Mouse (Mus musculus) liver, adult 2 months (tissue): Measurements from ENCODE around the gene Rnf216. TPM values are rescaled to one million over a fixed set of nuclear protein-coding genes. Genes with fewer than 3 reads are reported as not detected.

ENCODE experiments used
- DNase-seq: peaks from one replicate; pipeline ENCODE4 v3.0.0-alpha.2; 2011; ENCODE audit warnings: low read depth, low spot score; ENCODE audit errors: extremely low read depth
- H3K27ac ChIP-seq: fragments of 200-500 bp; replicated peaks from 2 replicates; pipeline ENCODE4 v1.5.1; 2012; ENCODE audit warnings: low read depth, mild to moderate bottlenecking, control low read depth, inconsistent platforms, low read length; ENCODE audit not compliant: insufficient read depth
- H3K27me3 ChIP-seq: fragments of 200-500 bp; 2 replicates; pipeline ENCODE4 v1.6.1; 2012; ENCODE audit warnings: mild to moderate bottlenecking, moderate library complexity, low read length, inconsistent platforms; ENCODE audit not compliant: control insufficient read depth, insufficient read depth
- H3K36me3 ChIP-seq: fragments of 200-500 bp; 2 replicates; pipeline ENCODE4 v1.6.1; 2012; ENCODE audit warnings: low read length, inconsistent platforms; ENCODE audit not compliant: control insufficient read depth, insufficient read depth
- H3K4me1 ChIP-seq: fragments of 200-500 bp; 2 replicates; pipeline ENCODE4 v1.6.1; 2011; ENCODE audit warnings: low read length; ENCODE audit not compliant: control insufficient read depth, insufficient read depth
- H3K4me3 ChIP-seq: fragments of 200-500 bp; 2 replicates; pipeline ENCODE4 v1.5.1; 2011; ENCODE audit warnings: low read depth, mild to moderate bottlenecking, control low read depth, low read length, moderate library complexity; ENCODE audit not compliant: insufficient read depth
- H3K79me2 ChIP-seq: fragments of 200-500 bp; 2 replicates; pipeline ENCODE4 v1.6.1; 2012; ENCODE audit warnings: inconsistent platforms, mild to moderate bottlenecking, low read length, moderate library complexity; ENCODE audit not compliant: control insufficient read depth, insufficient read depth
- H3K9ac ChIP-seq: fragments of 200-500 bp; 2 replicates; pipeline ENCODE4 v1.6.1; 2012; ENCODE audit warnings: low read depth, mild to moderate bottlenecking, control low read depth, inconsistent platforms, low read length
- CTCF ChIP-seq: fragments of 200-500 bp; IDR thresholded peaks from 2 replicates; pipeline ENCODE4 v1.5.1; 2011; ENCODE audit warnings: low read depth, low read length, control low read depth
- POLR2A ChIP-seq: fragments of 200-500 bp; IDR thresholded peaks from 2 replicates; pipeline ENCODE4 v1.6.1; 2011; ENCODE audit warnings: low read length, control low read depth; ENCODE audit not compliant: insufficient read depth; ENCODE audit errors: extremely low read depth
- WGBS: fragments of 180-500 bp; shearing (Covaris S2); methylation state at CpG from one replicate; pipeline ENCODE4 v1.1.7; 2018; 5-methylcytosine and 5-hydroxymethylcytosine counted together
- polyA plus RNA-seq: library from polyadenylated mRNA; depleted of rRNA; stranded (reverse); fragments of >200 nt; gene quantifications from 2 replicates; pipeline ENCODE4 v1.2.3, GENCODE M21; 2012
- total RNA-seq: library from RNA; depleted of rRNA; stranded (reverse); fragments of >200 nt; gene quantifications from 2 replicates; pipeline ENCODE4 v1.2.3, GENCODE M21; 2014

Gene Rnf216
- total and polyA plus RNA-seq, 2 experiments: 11.5 to 12.1 TPM

GRCm38 (mm10) chr5:143051851-143052250, 60.9 kb downstream of the Rnf216 start:
- DNase-seq: no peak
- Histone ChIP-seq H3K4me3 (no peak overlapping the region), H3K4me1 (peaks cover 6% of the 10 kb centered on the region; the same call in 1 of the 2 replicates), H3K27ac (no peak overlapping the region), H3K9ac (no peak overlapping the region), H3K36me3 (peaks cover 10% of the 10 kb centered on the region), H3K79me2 (no peaks in the 10 kb centered on the region), H3K27me3 (no peaks in the 10 kb centered on the region)
- no peak for TF ChIP-seq CTCF
- WGBS: 78% methylated on average over 6 of the region's 6 CpGs

- no peak overlapping the region for H3K9ac ChIP-seq
- H3K79me2 ChIP-seq: no peaks in the 10 kb centered on the region
- peak overlapping the region; percentile 34 for H3K27ac ChIP-seq
- peaks cover 8% of the 10 kb centered on the region for H3K36me3 ChIP-seq
- H3K4me3 ChIP-seq: no peak overlapping the region
- no peaks in the 10 kb centered on the region for H3K27me3 ChIP-seq
- 73% methylated on average over 5 of the region's 5 CpGs for WGBS
- H3K4me1 ChIP-seq: peaks cover 6% of the 10 kb centered on the region; the same call in 1 of the 2 replicates
- TF ChIP-seq POLR2A (no peak), CTCF (no peak)
- DNase-seq: peak; percentile 15
Observed at GRCm38 (mm10) chr5:143050273-143050672, 62.5 kb downstream of the Rnf216 start.

- 79% methylated on average over 4 of the region's 4 CpGs for WGBS
- Histone ChIP-seq H3K27ac (no peak overlapping the region), H3K36me3 (peaks cover 8% of the 10 kb centered on the region), H3K79me2 (no peaks in the 10 kb centered on the region), H3K9ac (no peak overlapping the region), H3K4me3 (no peak overlapping the region), H3K27me3 (no peaks in the 10 kb centered on the region), H3K4me1 (peaks cover 4% of the 10 kb centered on the region; the same call in 1 of the 2 replicates)
- no peak for DNase-seq
- TF ChIP-seq CTCF: no peak
- no peak for TF ChIP-seq POLR2A
Observed at GRCm38 (mm10) chr5:143049746-143050145, 63.0 kb downstream of the Rnf216 start.

GRCm38 (mm10) chr5:143049013-143049385, 63.8 kb downstream of the Rnf216 start:
- H3K27ac ChIP-seq: peak overlapping the region; percentile 31
- H3K79me2 ChIP-seq: no peaks in the 10 kb centered on the region
- no peaks in the 10 kb centered on the region for H3K27me3 ChIP-seq
- TF ChIP-seq CTCF (no peak), POLR2A (no peak)
- peaks cover 6% of the 10 kb centered on the region for H3K36me3 ChIP-seq
- no peak overlapping the region for H3K4me3 ChIP-seq
- no peak overlapping the region for H3K9ac ChIP-seq
- WGBS: 91% methylated on average over 1 of the region's 1 CpGs
- no peak for DNase-seq
- peaks cover 4% of the 10 kb centered on the region; the same call in 1 of the 2 replicates for H3K4me1 ChIP-seq

- H3K9ac ChIP-seq: no peak overlapping the region
- H3K4me1 ChIP-seq: peaks cover 6% of the 10 kb centered on the region; the same call in 1 of the 2 replicates
- peak overlapping the region; percentile 31 for H3K27ac ChIP-seq
- peaks cover 6% of the 10 kb centered on the region for H3K36me3 ChIP-seq
- DNase-seq: peak; percentile 41
- no peaks in the 10 kb centered on the region for H3K27me3 ChIP-seq
- no peak overlapping the region for H3K4me3 ChIP-seq
- no peaks in the 10 kb centered on the region for H3K79me2 ChIP-seq
- TF ChIP-seq CTCF (no peak), POLR2A (no peak)
Observed at GRCm38 (mm10) chr5:143048232-143049012, 64.4 kb downstream of the Rnf216 start.

GRCm38 (mm10) chr5:143047586-143047985, 65.2 kb downstream of the Rnf216 start:
- Histone ChIP-seq H3K27me3 (no peaks in the 10 kb centered on the region), H3K4me3 (no peak overlapping the region), H3K27ac (peak overlapping the region; percentile 0; the same call in 1 of the 2 replicates), H3K9ac (no peak overlapping the region), H3K79me2 (no peaks in the 10 kb centered on the region), H3K36me3 (peaks cover 8% of the 10 kb centered on the region), H3K4me1 (peaks cover 6% of the 10 kb centered on the region; the same call in 1 of the 2 replicates)
- 91% methylated on average over 1 of the region's 1 CpGs for WGBS
- DNase-seq: no peak
- TF ChIP-seq CTCF: no peak
- no peak for TF ChIP-seq POLR2A
